Mouse (Mus musculus) kidney, embryonic 15.5 days (tissue): ENCODE data around the gene Lipk. TPM values are rescaled to one million over a fixed set of nuclear protein-coding genes. Genes with fewer than 3 reads are reported as not detected.

Experiments used
- ATAC-seq: fragments of 200-750 bp; cut with Nextera tagmentation; replicated peaks from 2 replicates; pipeline ENCODE4 v1.8.0; 2017; ENCODE audit warnings: moderate TSS enrichment; ENCODE audit not compliant: low FRiP score
- H3K27ac ChIP-seq: fragments of 300-500 bp; sonication (generic); 2 replicates; pipeline ENCODE4 v1.5.1; 2015; ENCODE audit warnings: mild to moderate bottlenecking, inconsistent platforms
- H3K27me3 ChIP-seq: fragments of 300-500 bp; sonication (generic); 2 replicates; pipeline ENCODE4 v1.6.1; 2015; ENCODE audit warnings: inconsistent platforms
- H3K36me3 ChIP-seq: fragments of 300-500 bp; sonication (generic); 2 replicates; pipeline ENCODE4 v1.6.1; 2015; ENCODE audit warnings: inconsistent platforms
- H3K4me1 ChIP-seq: fragments of 300-500 bp; sonication (generic); 2 replicates; pipeline ENCODE4 v1.6.1; 2015; ENCODE audit warnings: inconsistent platforms
- H3K4me2 ChIP-seq: fragments of 300-500 bp; sonication (generic); 2 replicates; pipeline ENCODE4 v1.6.1; 2015; ENCODE audit warnings: moderate library complexity, mild to moderate bottlenecking, inconsistent platforms
- H3K4me3 ChIP-seq: fragments of 300-500 bp; sonication (generic); replicated peaks from 2 replicates; pipeline ENCODE4 v1.5.1; 2015; ENCODE audit warnings: mild to moderate bottlenecking, inconsistent platforms
- H3K9ac ChIP-seq: fragments of 300-500 bp; sonication (generic); 2 replicates; pipeline ENCODE4 v1.6.1; 2015; ENCODE audit warnings: mild to moderate bottlenecking, inconsistent platforms
- H3K9me3 ChIP-seq: fragments of 300-500 bp; sonication (generic); replicated peaks from 2 replicates; pipeline ENCODE4 v1.6.1; 2016; ENCODE audit warnings: inconsistent platforms
- WGBS: fragments of 180-500 bp; shearing (Covaris S2); methylation state at CpG from one replicate; pipeline ENCODE4 v1.1.7; 2015; ENCODE audit warnings: mixed read lengths; 5-methylcytosine and 5-hydroxymethylcytosine counted together
- microRNA-seq: library from miRNA; unstranded; fragments of <30 nt; microRNA quantifications from one replicate; pipeline ENCODE4, GENCODE M21; 2016
- polyA plus RNA-seq: library from polyadenylated mRNA; unstranded; fragments of >200 nt; fragmentation: Nextera tagmentation; extraction: Ambion mirVana; gene quantifications from 2 replicates; pipeline ENCODE4 v1.2.1, GENCODE M21; 2015

Lipk gene
- polyA plus RNA-seq, 1 experiment from 2014 or later: not detected

DNA sequence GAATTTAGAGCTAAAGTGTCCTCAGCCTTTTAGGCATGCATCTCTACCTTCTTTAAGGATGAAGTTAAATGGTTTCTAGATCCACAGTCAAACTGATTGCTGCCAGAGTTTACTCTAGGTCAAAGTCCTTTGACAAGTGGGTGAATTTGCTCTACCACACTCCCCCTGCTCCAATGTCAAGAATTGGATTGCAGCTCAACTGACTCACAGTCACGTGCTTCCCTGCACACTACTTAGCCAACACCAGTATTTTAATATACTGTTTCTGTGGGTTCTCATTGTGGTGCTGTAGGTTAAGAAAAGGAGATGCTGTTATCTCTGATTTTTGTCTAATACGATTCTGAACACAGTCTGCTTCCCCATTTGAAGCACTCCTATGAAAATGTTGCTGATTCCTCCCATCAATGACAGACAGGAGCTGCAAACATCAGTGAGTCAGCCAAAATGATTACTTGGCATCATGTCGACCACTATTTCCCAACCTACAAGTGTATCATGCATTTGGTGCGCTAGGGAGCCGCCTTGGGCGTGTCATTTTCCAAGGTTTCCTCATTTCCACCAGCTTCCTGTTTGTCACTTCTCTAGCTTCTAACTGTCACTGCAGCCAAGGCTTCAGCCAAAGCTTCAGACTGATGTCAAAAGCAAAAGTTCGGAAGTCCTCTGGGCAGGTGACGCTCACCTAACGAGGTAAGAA lies 58.8 kb downstream of the Lipk start, which contains the start of gene Lipn:
Lipn (plus strand) TSS at position 580 of the 694 bp plus-strand sequence.
- no peak within 1 kb of the TSS for H3K9ac ChIP-seq
- no peaks in the 10 kb centered on the region for H3K9me3 ChIP-seq
- ATAC-seq: no peak
- H3K4me3 ChIP-seq: no peak within 1 kb of the TSS
- H3K36me3 ChIP-seq: no peaks in the 10 kb centered on the region
- 89% methylated on average over 9 of the region's 9 CpGs for WGBS
- no peak within 1 kb of the TSS for H3K4me2 ChIP-seq
- H3K4me1 ChIP-seq: no peaks in the 10 kb centered on the region
- H3K27me3 ChIP-seq: no peaks in the 10 kb centered on the region
- H3K27ac ChIP-seq: no peak within 1 kb of the TSS

- no peak overlapping the region for H3K9ac ChIP-seq
- H3K9me3 ChIP-seq: no peaks in the 10 kb centered on the region
- ATAC-seq: no peak
- no peaks in the 10 kb centered on the region for H3K27me3 ChIP-seq
- no peaks in the 10 kb centered on the region for H3K4me1 ChIP-seq
- H3K36me3 ChIP-seq: no peaks in the 10 kb centered on the region
- no peak overlapping the region for H3K4me2 ChIP-seq
- no peak overlapping the region for H3K4me3 ChIP-seq
- H3K27ac ChIP-seq: no peak overlapping the region
Observed at GRCm38 (mm10) chr19:34074239-34074638, 66.1 kb downstream of the Lipk start.

DNA sequence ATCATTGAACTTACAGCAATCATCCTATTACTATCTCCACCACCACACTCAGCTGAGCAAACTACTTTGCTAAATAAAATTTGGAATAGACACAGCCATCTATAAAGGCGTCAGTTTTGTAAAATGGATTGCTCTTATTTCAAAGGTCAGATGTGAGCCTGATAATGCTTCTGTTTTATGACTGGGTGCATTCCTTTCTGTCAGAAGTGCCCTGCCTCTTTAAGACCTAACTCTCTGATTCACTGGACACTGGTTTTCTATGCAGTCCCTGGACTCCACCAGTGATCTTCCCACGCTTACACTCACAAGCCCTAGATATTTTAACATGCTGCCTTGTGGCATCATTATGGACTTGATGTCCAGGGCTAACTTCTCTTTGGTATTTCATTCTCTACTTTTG lies 70.0 kb downstream of the Lipk start:
- Histone ChIP-seq H3K4me3 (no peak overlapping the region), H3K9ac (no peak overlapping the region), H3K9me3 (no peaks in the 10 kb centered on the region), H3K27ac (no peak overlapping the region), H3K4me1 (no peaks in the 10 kb centered on the region), H3K36me3 (no peaks in the 10 kb centered on the region), H3K4me2 (no peak overlapping the region), H3K27me3 (no peaks in the 10 kb centered on the region)
- ATAC-seq: no peak
- 53% methylated on average over 2 of the region's 2 CpGs for WGBS

- Histone ChIP-seq H3K27me3 (no peaks in the 10 kb centered on the region), H3K4me1 (no peaks in the 10 kb centered on the region), H3K9ac (no peak overlapping the region), H3K9me3 (no peaks in the 10 kb centered on the region), H3K4me3 (no peak overlapping the region), H3K27ac (no peak overlapping the region), H3K4me2 (no peak overlapping the region), H3K36me3 (no peaks in the 10 kb centered on the region)
- WGBS: 65% methylated on average over 3 of the region's 3 CpGs
- ATAC-seq: no peak
Observed at GRCm38 (mm10) chr19:34089011-34089680, 81.1 kb downstream of the Lipk start.

GRCm38 (mm10) chr19:34095381-34095780 lies 87.3 kb downstream of the Lipk start:
- H3K27me3 ChIP-seq: no peaks in the 10 kb centered on the region
- no peak overlapping the region for H3K27ac ChIP-seq
- 78% methylated on average over 5 of the region's 5 CpGs for WGBS
- no peak for ATAC-seq
- H3K4me3 ChIP-seq: no peak overlapping the region
- H3K9ac ChIP-seq: no peak overlapping the region
- H3K36me3 ChIP-seq: no peaks in the 10 kb centered on the region
- H3K4me1 ChIP-seq: no peaks in the 10 kb centered on the region
- no peak overlapping the region for H3K4me2 ChIP-seq
- no peaks in the 10 kb centered on the region for H3K9me3 ChIP-seq

- Histone ChIP-seq H3K9me3 (no peaks in the 10 kb centered on the region), H3K27me3 (no peaks in the 10 kb centered on the region), H3K4me3 (no peak overlapping the region), H3K4me1 (no peaks in the 10 kb centered on the region), H3K27ac (no peak overlapping the region), H3K9ac (no peak overlapping the region), H3K4me2 (no peak overlapping the region), H3K36me3 (no peaks in the 10 kb centered on the region)
- 74% methylated on average over 1 of the region's 1 CpGs for WGBS
- no peak for ATAC-seq
Observed at GRCm38 (mm10) chr19:34096228-34096627, 88.1 kb downstream of the Lipk start.

Small RNA genes within 50 kb of the gene (microRNA-seq; reads per million reads assigned to microRNA genes)
- gene Gm23334: not detected

Other genes with a start within 250 kb of the Lipk start
- gene Lipo3, start 246.3 kb upstream of the Lipk start, polyA plus RNA-seq: 15.2 and 16.8 TPM in 2 replicates
- gene Lipo1, start 220.8 kb upstream of the Lipk start, polyA plus RNA-seq: not detected in 2 replicates
- 0.10 TPM in 1 of 2 replicates, not detected in the other for gene Lipf, start 47.1 kb upstream of the Lipk start, polyA plus RNA-seq
- not detected in 2 replicates for gene Lipn, start 59.1 kb downstream of the Lipk start, polyA plus RNA-seq
- gene Lipm, start 92.6 kb downstream of the Lipk start, polyA plus RNA-seq: 0.19 TPM in 1 of 2 replicates, not detected in the other
- 0.08 and 0.09 TPM in 2 replicates for gene Ankrd22, start 157.8 kb downstream of the Lipk start, polyA plus RNA-seq
- gene Stambpl1, start 183.9 kb downstream of the Lipk start, polyA plus RNA-seq: 4.3 and 5.0 TPM in 2 replicates
- gene Acta2, start 247.3 kb downstream of the Lipk start, polyA plus RNA-seq: 212 and 464 TPM in 2 replicates